Mouse (Mus musculus) adipose tissue, adult 10 weeks (tissue): Measurements from ENCODE around the gene Marveld1. TPM values are rescaled to one million over a fixed set of nuclear protein-coding genes. Genes with fewer than 3 reads are reported as not detected.

Experiments used
- polyA plus RNA-seq: library from polyadenylated mRNA; stranded (reverse); fragments of 350-450 nt; fragmentation: Illumina TruSeq; extraction: RNeasy Lipid Tissue Mini Kit (QIAGEN cat#74804); gene quantifications from one replicate; pipeline ENCODE4 v1.2.3, GENCODE M21; 2014; ENCODE audit warnings: low read depth, low replicate concordance

Gene Marveld1
- 32.6 TPM for polyA plus RNA-seq

DNA sequence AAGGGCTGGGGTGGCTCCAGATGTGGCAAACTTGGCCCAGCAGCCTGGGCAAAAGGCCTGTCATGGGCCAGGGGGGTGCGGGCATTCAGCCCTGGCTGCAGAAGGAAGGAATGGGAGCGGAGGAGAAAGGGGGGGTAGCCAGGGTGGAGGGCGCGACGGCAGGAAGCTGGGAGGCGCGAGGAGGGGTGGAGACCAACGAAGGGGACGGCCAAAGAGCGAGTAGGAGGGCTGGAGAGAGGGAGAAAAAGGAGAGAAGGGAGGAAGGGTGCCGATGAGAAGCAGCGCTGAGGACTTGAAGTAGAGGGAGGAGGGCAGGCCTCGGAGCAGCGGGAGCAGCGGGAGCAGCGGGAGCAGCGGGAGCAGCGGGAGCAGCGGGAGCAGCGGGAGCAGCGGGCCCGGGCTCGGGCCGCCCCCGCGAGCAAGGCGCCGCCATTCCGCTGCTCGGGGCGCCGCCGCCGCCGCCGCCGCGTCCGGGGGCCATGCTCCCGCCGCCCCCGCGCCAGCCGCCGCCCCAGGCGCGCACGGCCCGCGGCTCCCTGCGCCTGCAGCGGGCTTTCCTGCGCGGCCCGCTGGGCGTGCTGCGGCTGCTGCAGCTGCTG lies at the start of gene Marveld1:
Marveld1 (plus strand) TSS at position 231 of the 599 bp plus-strand sequence.

DNA sequence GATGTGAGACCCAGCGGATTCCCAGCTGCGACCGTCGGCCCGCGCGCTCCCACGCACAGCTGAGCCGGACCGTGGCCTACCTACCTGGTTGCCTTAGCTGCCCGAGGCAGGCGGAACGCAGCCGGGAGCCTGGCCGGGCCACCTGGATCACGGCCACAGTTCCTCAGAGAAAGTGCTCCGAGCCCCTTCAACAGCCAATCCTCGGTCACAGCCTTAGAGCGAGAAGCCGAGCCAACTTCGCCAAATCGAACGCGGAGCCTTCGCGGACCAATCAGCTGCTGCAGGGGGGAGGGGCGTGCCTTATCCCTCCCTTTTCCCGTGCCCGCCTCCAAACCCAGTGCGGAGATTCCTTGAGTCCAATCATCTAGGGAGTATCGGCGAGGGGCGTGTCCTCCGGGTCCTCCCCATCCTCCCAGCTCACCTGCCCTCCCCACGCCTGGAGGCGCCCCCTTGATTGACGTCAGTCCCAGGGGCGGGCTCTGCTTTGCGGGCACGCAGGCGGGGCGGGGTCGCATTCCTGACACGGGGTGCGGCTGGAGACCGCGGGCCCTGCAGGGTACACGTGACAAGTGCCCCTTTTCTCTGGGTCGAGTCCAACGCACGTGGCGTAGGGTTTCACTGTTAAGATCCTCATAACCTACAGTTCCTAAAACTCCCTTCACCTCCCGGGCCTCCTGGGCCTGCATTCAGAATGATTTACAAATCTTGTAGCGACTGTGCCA lies 18.3 kb upstream of the Marveld1 start, which contains the start of gene Avpi1:
Avpi1 (minus strand) TSS at position 273 of the 722 bp plus-strand sequence.

DNA sequence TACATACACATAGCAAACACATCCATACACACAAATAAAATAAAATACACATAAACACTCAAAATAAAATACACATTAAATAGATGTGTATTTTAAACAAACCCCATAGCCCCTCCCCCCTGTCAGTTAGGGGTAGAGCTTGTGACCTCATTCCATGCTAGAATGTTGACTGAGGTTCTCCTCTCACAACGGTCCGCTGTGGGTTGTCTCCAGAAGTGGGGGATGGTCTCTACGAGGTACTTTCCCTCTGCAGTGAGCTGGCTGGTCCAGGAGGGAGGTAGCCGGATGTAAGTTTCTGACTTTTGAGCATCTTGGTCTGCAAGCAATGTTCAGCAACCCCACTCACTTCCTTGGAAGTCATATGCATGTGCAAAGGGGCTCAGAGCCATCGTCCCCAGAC lies 16.6 kb downstream of the Marveld1 start, which contains the start of gene Zfyve27:
Zfyve27 (plus strand) TSS at position 188 of the 400 bp plus-strand sequence.

Other genes starting within 250 kb of the Marveld1 start
- gene Pgam1, start 235.5 kb upstream of the Marveld1 start, polyA plus RNA-seq: 174 TPM
- 25.6 TPM for gene Exosc1, start 214.0 kb upstream of the Marveld1 start, polyA plus RNA-seq
- 39.8 TPM for gene Zdhhc16, start 213.9 kb upstream of the Marveld1 start, polyA plus RNA-seq
- gene Mms19, start 166.2 kb upstream of the Marveld1 start, polyA plus RNA-seq: 31.2 TPM
- 18.2 TPM for gene Ubtd1, start 165.6 kb upstream of the Marveld1 start, polyA plus RNA-seq
- not detected for gene Ankrd2, start 111.4 kb upstream of the Marveld1 start, polyA plus RNA-seq
- gene Hoga1, start 101.8 kb upstream of the Marveld1 start, polyA plus RNA-seq: 11.6 TPM
- 57.8 TPM for gene 4933411K16Rik, start 95.2 kb upstream of the Marveld1 start, polyA plus RNA-seq
- gene Morn4, start 61.0 kb upstream of the Marveld1 start, polyA plus RNA-seq: 15.0 TPM
- gene Pi4k2a, start 56.9 kb upstream of the Marveld1 start, polyA plus RNA-seq: 26.9 TPM
- 31.0 TPM for gene Avpi1, start 18.3 kb upstream of the Marveld1 start, polyA plus RNA-seq
- 41.7 TPM for gene Zfyve27, start 16.6 kb downstream of the Marveld1 start, polyA plus RNA-seq
- 9.2 TPM for gene Sfrp5, start 54.9 kb downstream of the Marveld1 start, polyA plus RNA-seq
- 0.27 TPM for gene Golga7b, start 100.2 kb downstream of the Marveld1 start, polyA plus RNA-seq